Mouse (Mus musculus) WW6 (cell line): Measurements from ENCODE around the gene Ankrd63.

ENCODE experiments used
- DNase-seq: peaks from one replicate; pipeline ENCODE4 v3.0.0-alpha.2; 2013; ENCODE audit warnings: low read depth, low spot score

Gene Ankrd63

GRCm38 (mm10) chr2:118726873-118727272 lies 23.1 kb upstream of the Ankrd63 start:
- no peak for DNase-seq

- no peak for DNase-seq
These were observed 21.7 kb upstream of the Ankrd63 start for GRCm38 (mm10) chr2:118725511-118725910.

- DNase-seq = no peak
These were observed 20.1 kb upstream of the Ankrd63 start for GRCm38 (mm10) chr2:118723693-118724486.

GRCm38 (mm10) chr2:118716677-118717076 lies 12.9 kb upstream of the Ankrd63 start:
- no peak for DNase-seq

- DNase-seq = no peak
These were observed 10.5 kb upstream of the Ankrd63 start for GRCm38 (mm10) chr2:118714230-118714629.

GRCm38 (mm10) chr2:118713631-118714030 lies 9.9 kb upstream of the Ankrd63 start:
- no peak for DNase-seq

- DNase-seq = no peak
These were observed 7.3 kb upstream of the Ankrd63 start for GRCm38 (mm10) chr2:118711038-118711494.

GRCm38 (mm10) chr2:118709655-118710221 lies 6.0 kb upstream of the Ankrd63 start:
- DNase-seq = no peak

- no peak for DNase-seq
These were observed 4.7 kb upstream of the Ankrd63 start for GRCm38 (mm10) chr2:118708472-118708871.

- DNase-seq = no peak
These were observed 2.7 kb upstream of the Ankrd63 start for GRCm38 (mm10) chr2:118706436-118706835.

- no peak for DNase-seq
These were observed 641 bp downstream of the Ankrd63 start for GRCm38 (mm10) chr2:118702883-118703761.

- no peak for DNase-seq
These were observed 1.5 kb downstream of the Ankrd63 start for GRCm38 (mm10) chr2:118701971-118702882.

GRCm38 (mm10) chr2:118701161-118701560 lies 2.6 kb downstream of the Ankrd63 start:
- no peak for DNase-seq

GRCm38 (mm10) chr2:118700179-118701062 lies 3.3 kb downstream of the Ankrd63 start:
- DNase-seq = no peak

GRCm38 (mm10) chr2:118697955-118698354 lies 5.8 kb downstream of the Ankrd63 start:
- DNase-seq = no peak

- no peak for DNase-seq
These were observed 6.4 kb downstream of the Ankrd63 start for GRCm38 (mm10) chr2:118697311-118697877.

- DNase-seq = no peak
These were observed 7.1 kb downstream of the Ankrd63 start for GRCm38 (mm10) chr2:118696451-118697308.

- no peak for DNase-seq
These were observed 8.0 kb downstream of the Ankrd63 start for GRCm38 (mm10) chr2:118695677-118696232.
